Mouse (Mus musculus): ENCODE data around the gene Zfp831. TPM values are rescaled to one million over a fixed set of nuclear protein-coding genes. Genes with fewer than 3 reads are reported as not detected.

Zfp831 gene
- total RNA-seq, 4 experiments from 2014 or later: 0.07 to 0.27 (median 0.14) TPM

GRCm38 (mm10) chr2:174652864-174653263, 9.5 kb downstream of the Zfp831 start:
- no peak for DNase-seq

GRCm38 (mm10) chr2:174655341-174655740, 12.0 kb downstream of the Zfp831 start:
- no peak for DNase-seq

GRCm38 (mm10) chr2:174658229-174658844, 15.0 kb downstream of the Zfp831 start:
- no peak for DNase-seq

DNA sequence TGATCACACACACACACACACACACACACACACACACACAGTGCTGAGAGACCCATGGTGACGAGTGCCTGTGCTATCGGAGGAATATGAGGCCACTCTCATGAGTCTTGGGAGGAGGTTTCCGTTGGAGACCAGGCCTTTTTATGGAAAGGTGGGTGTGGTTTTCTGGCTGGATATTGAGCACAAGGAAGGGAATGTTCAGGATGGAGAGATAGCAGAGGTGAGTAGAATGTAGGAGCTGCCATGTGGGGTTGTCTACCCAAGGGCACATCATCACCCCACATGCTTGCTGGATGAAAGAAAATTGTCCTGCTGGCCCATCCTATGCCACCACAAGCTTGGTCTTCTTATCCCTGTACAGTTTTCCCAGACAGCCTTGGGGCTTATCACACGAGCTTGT, 16.5 kb downstream of the Zfp831 start:
- no peak for DNase-seq

DNA sequence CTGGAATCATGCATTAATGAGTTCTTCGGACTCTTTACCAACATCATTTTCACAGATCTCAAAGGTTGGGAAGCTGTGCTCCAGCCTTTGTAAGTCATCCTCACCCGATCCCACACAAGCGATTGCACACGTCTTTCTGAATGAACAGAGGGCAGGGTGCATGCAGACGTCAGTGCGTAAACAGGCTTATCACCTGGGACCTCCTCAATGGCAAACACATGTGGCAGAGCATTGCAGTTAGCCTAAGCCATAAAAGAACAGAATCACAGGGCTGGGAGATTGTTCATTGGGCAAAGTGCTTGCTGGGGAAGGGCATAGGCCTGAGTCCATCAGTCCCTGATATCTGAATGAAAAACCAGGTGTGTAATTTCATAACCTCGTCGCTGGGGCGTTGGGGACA, 17.0 kb downstream of the Zfp831 start:
- no peak for DNase-seq

GRCm38 (mm10) chr2:174661436-174662171, 18.3 kb downstream of the Zfp831 start:
- DNase-seq: no peak

GRCm38 (mm10) chr2:174662593-174662992, 19.3 kb downstream of the Zfp831 start:
- DNase-seq: no peak

- no peak for DNase-seq
Observed at GRCm38 (mm10) chr2:174665404-174665803, 22.1 kb downstream of the Zfp831 start.

DNA sequence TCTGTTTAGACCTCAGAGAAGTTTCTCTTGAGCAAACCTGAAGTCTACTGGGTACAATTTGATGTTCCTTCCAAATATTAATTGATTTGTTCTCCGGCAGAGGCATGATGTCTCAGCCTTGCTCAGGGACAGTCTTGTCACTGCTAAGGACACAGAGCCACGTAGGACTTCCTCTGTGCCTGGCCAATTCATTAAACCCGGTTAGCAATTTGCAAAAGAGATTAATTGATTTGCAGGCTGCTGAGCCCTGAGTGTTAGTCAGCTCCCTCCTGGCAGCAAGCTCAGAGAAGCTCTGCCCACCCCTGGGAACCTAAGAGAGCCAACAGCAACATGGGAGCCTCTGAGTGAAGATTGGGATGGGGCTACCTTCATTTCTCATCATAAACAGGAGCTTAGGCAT, 25.5 kb downstream of the Zfp831 start:
- no peak for DNase-seq

DNA sequence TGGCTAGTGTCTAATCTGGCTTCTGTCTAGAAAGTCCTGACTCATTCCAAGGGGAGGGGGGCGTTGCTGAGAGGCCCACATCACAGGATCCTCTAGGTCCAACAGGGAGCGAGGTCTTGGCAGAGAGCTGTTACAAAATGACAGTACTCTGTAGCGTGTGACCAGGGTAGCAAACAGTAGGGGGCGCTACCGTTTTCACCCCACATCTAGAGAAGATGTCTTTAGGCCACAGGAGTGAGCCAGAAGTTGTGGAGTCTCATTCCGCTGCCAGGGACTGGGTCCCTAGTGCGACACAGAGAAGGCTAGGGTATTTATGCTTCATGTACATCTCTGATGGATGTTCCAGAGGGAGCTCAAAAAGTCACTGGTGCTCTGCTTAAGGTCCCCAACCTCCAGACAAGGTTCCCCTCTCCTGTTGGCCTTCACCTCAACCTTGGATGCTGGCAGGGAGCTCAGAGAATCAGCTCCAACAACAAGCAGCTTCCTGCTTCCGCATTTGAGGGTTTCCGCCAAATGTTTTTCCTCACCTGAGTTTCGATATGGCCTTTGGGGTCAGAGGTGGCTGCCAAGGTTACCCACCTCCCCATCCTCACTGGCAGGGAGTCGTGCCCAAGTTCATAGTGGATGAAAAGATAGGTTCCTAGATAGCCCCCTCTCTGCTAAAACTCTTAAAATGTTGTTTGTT, 29.3 kb downstream of the Zfp831 start:
- peak; percentile 36 for DNase-seq

GRCm38 (mm10) chr2:174673592-174674286, 30.4 kb downstream of the Zfp831 start:
- DNase-seq: peak; percentile 74

- DNase-seq: no peak
Observed at GRCm38 (mm10) chr2:174674287-174675045, 31.1 kb downstream of the Zfp831 start.

DNA sequence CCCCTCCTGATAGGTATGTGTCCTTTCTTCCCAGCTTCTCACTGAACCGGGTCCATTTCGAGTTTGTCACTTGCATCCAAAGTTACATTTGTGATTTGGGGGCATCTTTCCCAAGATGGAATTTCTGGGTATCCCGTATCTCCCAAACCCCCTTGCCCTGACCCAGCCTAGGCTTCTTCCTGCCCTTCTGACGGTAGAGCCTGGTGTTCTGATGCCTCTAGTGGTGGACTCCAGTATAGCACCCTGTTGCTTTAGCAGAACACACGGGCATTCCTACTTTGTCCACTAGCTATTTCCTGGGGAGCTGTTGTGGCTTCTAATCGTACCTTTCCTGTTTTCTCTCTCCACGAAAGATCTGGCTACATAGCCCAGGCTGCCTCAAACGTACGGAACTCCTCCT, 32.3 kb downstream of the Zfp831 start:
- DNase-seq: peak; percentile 35

GRCm38 (mm10) chr2:174701351-174701750, 58.0 kb downstream of the Zfp831 start:
- DNase-seq: no peak

DNA sequence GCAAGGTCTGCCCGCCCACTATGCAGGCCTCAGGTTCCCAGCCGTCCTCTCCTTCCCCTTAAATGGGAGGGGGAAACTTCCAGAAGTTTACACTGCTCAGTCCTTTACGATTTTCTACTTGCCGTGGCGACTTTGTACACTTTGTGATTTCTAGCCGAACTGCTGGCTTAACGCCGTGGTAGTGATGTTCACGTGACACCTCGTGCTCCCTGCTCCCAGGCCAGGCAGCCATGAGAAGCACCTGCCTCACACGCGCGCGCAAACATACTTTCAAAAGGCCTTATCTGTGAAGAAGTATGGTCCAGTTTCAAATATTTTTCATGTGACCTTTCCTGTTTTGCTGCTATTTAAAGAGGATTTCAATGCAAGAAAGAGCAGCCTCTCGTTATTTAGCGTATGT, 63.8 kb downstream of the Zfp831 start:
- DNase-seq: no peak

DNA sequence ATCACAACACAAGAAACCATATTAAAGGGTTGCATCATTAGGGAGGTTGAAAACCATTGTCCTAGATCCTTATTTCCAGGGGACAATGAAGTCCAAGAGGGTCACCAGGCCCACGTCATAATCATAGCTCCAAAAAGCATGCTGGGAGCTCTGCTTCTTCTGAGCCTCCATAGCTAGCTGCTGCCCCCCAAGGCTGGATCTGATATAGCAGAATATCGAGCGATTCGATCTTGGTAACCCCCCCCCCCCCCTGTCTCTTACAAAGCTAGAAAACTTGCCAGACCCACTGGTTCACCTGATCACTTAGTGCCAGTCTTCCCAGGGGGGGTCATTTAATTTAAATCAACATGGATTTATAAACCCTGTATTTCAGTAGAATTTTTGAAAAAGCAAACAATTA, 65.3 kb downstream of the Zfp831 start:
- DNase-seq: no peak

DNA sequence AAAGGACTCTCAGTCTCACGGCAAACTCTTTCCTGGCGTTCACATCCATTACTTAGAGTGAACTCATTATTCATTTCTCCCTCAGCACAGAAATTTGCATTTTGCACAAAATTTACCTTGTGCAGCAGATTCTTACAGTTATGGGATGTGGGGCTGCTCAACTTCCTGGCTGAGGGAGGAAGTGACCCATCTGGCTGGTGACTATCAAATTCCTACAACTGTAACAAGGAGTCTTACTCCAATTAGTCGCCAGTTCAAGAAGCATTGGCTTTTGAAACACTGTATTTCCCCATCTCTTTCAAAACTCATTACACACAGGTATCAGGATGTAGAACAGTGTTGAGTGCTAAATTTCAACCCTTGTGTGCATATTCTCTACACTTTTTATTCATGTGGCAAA, 66.9 kb downstream of the Zfp831 start:
- DNase-seq: no peak

DNA sequence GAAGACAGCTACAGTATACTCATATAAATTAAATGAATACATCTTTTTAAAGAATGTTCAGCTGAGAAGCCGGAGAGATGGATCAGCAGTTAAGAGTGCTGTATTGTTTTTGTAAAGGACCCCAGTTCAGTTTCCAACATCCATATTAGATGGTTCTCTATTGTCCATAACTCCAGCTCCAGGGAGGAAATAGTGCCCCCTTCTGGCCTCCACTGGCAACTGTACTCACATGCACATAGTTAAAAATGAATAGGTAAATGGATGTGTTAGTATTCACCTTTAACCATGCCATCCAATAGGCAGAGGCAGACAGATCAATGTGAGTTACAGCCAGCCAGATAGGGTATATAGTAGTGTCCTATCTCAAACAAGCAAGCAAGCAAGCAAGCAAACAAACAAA, 68.7 kb downstream of the Zfp831 start:
- DNase-seq: no peak

- DNase-seq: no peak
Observed at GRCm38 (mm10) chr2:174715938-174716337, 72.6 kb downstream of the Zfp831 start.

DNA sequence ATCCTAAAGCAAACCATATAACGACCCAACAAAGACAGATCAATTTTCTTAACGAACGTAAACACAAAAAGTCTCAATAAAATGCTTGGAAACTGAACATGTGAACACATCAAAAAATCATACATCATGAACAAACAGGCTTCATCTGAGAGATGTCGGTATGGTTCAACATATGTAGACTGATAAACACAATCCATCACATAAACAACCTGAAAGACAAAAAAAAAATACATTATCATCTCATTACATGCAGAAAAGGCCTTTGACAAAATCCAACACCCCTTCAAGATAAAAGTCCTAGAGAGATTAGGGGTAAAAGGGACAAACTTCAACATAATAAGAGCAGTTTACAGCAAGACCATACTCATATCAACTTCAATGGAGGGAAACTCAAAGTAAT, 74.5 kb downstream of the Zfp831 start:
- no peak for DNase-seq

GRCm38 (mm10) chr2:174727114-174727823, 83.9 kb downstream of the Zfp831 start:
- no peak for DNase-seq

GRCm38 (mm10) chr2:174731939-174732338, 88.6 kb downstream of the Zfp831 start:
- DNase-seq: no peak
